Mouse (Mus musculus) thymus, postnatal 0 days (tissue): Measurements from ENCODE around the gene Adcy9. TPM values are rescaled to one million over a fixed set of nuclear protein-coding genes. Genes with fewer than 3 reads are reported as not detected.

Experiments
- DNase-seq: peaks from one replicate; pipeline ENCODE4 v3.0.0-alpha.2; 2015; ENCODE audit warnings: low spot score
- polyA plus RNA-seq: library from polyadenylated mRNA; unstranded; fragments of >200 nt; fragmentation: Nextera tagmentation; extraction: Ambion mirVana; gene quantifications from 2 replicates; pipeline ENCODE4 v1.2.1, GENCODE M21; 2015

Adcy9 gene
- 0.48 and 0.61 TPM in 2 replicates for polyA plus RNA-seq

DNA sequence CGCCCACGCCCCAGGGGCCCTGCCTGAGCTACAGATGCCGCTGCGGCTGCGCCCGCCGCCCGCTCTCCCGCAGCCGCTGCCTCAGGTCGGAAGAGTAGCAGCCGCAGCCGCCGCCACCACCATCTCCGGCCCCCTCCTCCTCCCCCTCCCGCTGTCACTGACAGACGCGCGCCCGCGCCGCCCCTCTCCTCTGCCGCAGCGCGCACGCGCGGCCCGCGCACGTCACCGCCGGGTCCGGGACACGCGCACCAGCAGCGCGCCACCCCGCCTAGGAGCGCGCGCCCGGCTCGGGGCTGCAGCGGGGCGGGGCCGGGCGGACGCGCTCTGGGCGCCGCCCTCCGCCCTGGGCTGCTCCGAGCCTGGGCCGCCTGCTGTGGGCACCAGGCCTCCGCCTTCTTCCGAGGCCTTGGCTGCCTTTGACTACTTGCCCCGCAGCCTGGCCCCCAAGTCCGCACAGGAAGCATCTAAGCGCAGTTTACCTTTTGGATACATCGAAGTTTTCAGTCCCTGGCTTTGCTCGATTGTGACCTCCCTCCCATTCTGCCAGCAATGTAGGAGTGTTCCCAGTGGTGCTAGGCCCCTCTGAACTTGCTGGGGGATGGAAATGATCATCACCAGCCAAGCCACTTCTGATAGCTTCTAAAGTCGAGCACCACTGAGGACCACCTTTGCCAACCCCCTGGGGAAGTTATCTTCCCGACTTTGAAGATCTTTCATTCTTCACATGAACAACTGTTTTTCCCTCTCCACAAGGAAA, at the start of gene Adcy9:
Gene Adcy9 (minus strand): TSS at position 201 of the 757 bp plus-strand sequence.
- DNase-seq, result peak; percentile 92

DNA sequence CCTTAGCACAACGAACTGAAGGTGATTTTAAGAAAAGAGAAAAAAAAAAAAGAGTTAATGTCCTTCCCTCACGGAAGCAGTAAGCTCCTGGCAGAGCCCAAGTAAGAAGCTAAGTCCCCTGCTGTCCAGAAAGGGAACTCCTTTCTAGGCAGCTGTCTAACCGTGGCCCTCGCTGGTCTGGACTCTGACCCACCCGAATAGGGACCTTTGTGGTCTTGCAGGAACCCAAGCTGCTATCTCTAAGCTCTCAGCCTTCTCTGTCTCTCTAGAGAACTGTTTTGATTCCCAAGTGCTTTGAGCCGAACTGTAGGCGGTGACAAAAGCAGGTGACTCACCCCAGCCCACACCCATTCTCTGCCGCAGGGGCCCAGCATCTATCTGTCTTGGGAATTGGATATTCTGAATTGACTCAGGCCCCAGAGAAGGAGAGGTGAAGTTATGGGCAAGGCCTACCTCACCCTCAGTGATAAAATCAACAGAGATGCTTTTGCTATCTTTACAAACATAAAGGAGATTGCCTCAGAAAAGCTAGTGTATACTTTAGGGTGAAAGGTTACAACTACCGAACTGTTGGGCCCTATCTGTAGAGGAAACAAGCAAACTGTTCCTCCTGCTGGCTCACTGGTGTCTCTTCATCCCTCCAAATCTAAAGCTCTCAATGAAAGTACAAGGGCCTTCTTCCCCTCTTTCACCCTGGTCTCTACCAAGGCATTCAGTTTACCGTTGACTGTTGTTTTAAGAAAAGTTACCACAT, 49.5 kb upstream of the Adcy9 start:
- DNase-seq, result no peak

DNA sequence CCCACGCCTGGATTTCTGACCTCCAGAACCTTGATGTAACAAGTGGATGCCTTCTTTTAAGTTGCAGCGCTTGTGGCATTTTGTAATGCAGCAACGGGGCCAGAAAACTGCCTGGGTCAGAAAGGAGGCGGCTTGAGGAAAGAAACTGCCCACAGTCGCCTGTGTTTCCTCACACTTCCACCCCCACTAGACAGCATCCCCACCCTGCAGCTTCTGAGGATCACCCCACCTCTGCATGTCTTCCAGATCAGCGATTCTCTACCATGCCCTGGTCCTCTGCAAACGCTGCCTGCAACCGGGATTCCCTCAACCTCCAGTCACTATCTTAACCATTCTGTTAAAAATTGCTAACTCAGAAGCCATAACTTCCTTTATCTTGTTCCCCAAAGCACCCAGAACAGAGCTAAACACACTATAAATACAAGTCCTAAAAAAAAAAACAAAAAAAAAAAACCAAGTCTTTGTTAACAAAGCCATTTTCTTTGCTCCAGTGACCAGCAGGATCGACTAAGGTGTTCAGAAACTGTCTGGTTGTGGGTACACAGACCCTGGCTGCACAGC, 44.3 kb upstream of the Adcy9 start:
- DNase-seq, result no peak

DNA sequence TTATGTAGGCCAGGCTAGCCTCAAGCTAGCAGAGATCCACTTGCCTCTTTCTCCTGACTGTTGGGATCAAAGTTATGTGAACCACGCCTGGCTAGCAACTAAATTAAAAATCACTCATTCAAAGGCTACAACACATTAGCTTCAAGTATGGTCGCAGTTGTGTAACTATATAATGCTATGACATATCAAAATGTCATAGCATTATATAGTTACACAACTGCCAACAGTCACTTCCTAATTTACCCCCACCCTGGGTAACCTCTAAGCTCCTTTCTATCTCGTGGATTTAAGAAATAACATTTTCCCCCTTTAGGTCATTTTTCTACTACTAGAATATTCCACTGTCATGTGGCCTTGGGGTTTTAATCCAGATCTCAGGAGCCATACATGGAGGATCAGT, 37.6 kb upstream of the Adcy9 start:
- DNase-seq, result no peak

DNA sequence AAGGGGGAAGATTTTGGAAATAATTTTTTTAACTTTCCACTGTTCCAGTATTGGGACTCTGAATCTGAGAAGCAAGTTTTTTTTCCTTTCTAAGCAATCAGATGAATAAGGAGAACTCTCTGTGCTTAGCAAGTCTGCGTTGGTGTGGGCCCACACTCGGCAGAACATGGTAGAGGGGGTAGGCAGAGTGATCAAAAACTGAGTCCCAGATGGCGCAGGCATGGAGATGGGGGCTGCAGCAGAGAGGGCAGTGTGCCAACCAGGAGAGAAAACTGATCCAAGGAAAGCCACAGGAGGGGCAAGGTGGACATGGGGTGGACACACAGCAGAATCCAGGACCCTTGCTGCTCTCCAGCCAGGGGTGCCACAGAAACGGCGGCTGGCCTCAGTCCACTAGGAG, 36.1 kb upstream of the Adcy9 start:
- DNase-seq, result no peak

DNA sequence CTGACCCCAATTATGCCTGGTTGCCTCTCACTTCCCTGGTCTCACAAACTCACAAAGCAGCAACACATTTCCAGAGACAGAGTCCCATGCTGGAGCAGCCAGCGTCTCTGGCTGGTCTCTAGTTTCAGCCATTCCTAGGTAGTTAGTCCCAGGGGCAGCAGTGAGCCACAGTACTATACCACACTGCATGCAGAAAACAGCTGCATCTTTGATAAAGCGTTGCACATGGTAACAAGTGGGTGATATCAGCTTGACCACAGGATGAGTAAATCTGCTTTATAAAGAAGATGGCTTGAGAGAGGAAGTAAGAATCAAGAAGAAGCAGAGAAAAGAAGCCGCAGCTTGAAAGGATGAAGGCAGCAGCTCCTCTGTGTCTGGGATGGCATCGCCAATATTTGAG, 35.4 kb upstream of the Adcy9 start:
- DNase-seq, result no peak

DNA sequence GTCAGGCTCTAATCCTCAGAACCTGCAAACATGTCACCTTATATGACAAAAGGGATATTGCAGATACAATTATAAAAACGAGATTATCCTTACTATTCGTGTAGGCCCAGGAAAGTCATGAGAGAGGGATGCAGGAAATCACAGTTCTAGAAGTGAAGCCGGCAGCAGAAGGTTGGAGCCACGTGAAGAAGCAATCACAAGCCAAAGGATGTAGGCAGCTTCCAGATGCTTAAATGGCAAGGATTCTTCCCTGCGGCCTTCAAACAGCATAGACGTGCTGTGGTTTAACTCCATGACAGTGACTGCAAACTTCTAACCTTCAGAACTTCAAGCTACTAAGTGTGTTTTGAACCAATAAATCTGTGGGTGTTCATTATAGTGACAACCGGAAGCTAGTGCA, 34.3 kb upstream of the Adcy9 start:
- DNase-seq, result no peak

DNA sequence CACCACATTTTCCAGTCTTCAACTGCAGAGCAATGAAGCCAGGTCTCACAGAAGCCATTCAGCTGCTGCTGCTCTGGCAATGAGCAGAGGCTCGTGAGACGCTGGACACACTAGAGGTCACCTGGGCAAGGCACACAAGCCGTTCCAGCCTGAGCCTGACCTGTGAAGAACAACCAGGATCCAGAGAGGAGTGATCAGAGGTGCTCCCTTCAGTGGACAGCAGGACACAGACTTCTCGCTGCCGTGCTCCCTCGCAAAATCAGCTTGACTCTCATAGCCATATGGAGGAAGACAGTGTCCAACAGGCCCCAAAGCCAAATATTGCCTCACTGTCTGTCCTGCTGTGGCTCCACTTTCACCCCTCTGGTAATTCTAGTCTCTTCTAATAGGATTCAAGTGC, 29.1 kb upstream of the Adcy9 start:
- no peak for DNase-seq

DNA sequence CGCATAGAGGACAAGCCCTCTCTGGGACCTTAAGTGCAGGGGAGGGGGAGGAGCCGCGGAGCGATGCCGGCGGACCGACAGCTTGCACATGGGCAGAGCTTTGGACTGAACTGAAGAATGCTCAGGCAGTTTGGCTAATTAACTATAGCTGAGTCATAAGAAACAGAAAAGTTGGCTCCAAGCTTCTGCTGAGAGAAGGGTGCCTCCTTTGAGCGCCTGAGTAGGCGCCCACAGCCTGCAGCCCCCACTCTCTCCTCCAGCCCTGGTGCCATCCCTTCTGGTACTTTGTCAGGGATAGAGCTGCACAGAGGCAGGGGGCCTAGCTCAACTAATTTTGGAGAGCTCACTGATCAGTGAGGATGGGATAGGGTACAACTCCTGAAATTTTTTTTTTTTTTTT, 27.9 kb upstream of the Adcy9 start:
- no peak for DNase-seq

DNA sequence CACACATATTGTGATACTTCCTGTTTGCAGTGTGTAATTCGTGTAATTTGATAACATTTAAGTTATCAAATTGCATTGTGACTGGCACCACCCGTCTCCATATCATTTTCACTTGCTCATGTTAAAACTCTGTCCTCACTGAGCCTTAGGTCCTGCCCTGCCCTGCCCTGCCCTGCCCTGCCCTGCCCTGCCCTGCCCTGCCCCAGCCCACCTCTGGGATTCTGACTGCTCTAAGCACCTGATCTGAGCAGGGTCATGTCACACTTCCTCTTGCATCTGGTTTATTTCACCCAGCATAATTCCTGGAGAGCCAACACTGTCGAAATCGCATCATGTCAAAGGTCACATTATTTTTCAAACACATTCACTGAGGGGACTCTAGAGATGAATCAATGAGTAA, 26.1 kb upstream of the Adcy9 start:
- no peak for DNase-seq

DNA sequence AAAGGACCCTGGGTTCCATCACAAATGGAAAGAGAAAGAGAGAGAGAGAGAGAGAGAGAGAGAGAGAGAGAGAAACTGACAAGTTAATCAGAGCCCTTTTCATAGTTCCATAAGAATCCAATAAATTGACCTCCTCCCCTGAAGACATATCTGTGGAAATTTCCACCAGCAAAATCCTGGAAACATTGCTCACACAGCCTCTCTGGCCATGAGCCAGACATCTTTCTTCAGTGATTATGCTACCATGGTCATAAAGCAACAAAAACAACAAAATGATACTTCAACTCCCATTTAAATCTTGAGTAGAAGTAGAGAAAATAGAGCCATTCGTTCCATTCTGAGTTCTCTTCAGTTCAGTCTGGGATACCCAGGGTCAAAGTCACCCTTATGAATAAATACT, 24.1 kb upstream of the Adcy9 start:
- DNase-seq, result no peak

DNA sequence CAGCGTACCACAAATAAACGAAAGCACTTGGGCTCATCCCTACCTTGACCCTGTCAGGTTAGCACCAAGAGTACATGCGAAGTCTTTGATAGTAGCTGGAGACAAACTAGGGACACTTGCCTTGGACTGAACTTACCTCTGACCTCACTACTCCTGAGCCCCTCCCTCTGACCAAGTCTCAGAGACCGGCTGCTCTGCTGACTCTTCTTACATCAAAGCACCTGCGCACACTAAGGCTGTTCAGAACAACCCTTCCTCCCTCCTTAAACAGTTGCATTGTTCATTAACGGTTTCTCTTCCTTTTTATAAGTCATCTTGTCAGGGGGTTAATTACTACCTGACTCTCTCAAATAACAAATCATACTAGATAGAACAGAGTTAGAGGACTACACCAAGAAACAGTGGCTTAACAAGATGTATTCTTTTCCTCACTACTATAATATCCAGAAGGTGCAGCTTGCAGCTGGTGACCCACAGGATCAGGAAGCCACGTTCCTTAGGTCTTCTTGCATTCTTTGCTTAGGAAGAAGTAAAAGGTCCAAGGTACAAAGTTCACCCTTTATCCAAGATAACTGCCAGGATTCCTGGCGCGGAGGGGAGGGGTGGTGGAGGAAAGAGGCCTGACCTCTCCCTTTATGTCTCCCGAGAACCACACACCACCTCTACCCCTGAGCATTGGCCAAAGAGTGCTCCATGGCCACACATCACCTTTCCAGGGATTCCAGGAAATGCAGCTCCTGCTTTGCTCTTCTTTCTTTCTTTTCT, 19.2 kb upstream of the Adcy9 start:
- DNase-seq, result no peak

DNA sequence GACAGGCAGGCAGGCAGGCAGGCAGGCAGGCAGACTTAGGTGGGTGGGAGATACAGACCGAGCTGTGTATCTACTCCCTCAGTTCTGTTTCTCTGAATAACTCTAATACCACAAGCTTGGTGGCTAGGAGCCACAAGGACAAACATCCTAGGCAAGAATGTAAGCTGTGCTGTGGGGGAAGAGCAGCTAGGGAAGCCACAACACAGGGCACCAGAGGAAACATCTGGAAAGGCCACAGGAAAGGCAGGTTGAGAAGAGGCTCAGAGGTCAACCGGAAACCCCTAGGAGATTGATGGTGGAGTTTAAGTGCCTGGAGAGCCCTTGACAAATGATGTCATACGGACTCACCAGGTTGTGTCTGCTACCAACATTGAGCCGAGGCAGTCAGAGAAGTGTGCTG, 16.4 kb upstream of the Adcy9 start:
- DNase-seq, result peak; percentile 51

DNA sequence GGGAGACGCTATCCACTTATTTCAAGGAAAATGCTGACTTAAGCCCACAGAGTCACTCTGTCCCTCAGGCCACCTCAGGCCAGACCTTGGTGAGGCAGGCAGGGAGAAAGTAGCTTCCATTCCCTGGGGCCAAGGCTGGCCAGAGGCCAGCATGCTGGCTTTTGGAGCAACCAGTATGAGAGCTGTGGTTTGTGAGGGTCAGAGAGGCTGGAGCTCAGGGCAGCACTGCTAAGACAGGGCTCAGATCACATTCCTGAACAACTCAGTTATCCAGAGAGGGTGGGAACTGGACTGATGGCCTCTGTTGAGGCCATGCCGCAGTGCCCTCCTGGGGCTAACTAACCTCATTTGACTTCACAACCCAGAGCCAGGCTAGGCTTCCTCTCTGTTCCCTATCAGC, 15.1 kb upstream of the Adcy9 start:
- DNase-seq, result no peak

DNA sequence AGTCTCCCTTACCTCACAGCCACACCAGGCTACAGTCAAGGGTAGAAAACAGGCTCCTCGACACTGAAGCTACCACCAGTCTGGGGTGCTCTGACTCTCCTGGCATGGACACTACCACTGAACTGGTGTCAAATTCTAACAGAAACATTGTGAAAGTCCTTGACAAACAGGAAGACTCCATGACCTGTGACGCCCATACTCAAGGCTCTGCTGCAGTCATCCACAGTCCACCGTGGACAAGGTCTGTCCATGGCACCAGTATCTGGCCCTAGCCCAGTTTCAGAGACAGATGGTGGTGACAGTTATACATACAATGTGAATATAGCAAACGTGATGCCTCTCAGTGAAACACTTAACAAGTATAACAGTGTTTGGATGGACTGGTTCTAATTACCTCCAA, 11.5 kb upstream of the Adcy9 start:
- no peak for DNase-seq

DNA sequence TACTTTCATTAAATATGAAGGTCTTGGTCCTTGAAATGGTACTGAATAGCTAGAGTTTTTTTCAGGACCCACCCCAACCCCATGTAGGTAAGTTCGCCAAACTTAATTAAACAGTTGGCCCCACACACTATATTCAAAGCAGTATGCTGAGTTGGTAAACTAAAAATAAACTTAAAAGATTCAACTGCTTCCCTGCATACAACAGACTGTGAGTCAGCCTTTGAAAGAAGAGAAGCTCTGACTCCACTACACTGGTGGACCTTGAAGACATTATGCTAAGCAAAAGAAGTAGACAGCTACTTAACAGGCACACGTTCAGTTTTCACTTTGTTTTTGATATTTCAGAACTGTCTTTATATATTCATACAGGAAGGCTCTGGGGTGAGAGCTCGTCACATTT, 10.7 kb upstream of the Adcy9 start:
- DNase-seq, result no peak

DNA sequence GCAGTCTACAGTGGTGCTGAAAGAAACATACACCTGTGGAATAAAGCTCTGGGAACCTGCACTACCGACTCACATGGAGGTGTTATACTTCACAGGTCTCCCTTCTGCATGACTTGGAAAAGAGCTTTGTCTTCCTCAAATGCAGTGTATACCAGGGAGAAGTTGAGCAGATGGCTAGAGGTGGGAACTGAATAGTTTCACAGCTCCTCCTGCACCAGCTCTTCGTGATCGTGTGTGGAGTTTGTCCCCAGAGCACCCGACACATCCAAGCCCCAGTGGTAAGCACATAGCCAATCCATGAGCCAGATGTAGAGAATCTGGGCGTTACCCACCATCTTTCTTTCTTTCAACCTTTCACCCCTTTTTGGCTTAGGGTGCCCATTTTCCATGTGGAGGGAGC, 9.9 kb upstream of the Adcy9 start:
- DNase-seq, result no peak

DNA sequence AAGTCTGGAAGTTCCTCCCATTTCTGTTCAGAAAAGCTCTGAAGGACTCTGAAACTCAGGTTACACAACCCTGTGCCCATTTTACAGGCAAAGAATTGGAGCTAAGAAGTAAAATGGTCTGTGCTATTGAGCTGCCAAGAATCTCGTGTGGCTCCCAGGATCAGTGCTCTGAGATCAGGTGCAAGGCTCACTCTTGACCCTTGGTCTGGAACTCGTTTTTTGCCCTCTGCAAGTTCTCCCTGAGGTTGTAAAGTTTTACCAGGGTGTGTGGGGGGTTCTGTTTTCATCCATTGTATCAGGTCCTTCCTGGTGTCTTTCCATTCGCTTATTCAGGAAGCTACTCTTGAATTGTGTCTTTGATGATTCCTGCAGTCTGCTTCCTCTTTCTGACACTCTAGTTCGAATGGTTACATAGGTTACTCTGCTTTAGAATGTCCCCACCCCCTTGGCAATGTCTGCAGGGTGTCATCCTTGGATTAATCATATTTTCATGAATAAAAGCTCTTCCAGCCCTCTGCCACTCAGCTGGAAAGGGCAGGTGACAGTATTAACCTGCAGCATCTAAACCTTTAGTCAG, 5.4 kb upstream of the Adcy9 start:
- DNase-seq, result no peak

DNA sequence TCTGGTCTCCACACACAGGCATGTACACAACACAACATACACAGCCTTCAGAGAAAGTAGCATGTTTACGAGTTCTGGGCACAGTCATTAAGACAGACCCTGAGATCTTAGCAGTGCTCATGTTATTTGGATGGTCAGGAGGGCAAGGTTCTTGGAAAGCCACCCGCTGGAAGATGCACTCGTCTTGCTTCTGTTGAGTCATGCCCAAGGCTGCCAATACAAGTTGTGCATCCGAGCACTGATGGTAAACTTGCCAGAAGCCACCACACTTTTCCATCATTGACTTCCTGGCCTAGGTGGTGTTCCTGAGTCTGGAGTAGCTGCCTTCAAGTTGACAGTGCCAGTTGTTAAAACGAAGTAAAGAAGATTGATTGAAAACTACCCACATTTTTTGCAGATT, 3.3 kb upstream of the Adcy9 start:
- DNase-seq, result no peak

DNA sequence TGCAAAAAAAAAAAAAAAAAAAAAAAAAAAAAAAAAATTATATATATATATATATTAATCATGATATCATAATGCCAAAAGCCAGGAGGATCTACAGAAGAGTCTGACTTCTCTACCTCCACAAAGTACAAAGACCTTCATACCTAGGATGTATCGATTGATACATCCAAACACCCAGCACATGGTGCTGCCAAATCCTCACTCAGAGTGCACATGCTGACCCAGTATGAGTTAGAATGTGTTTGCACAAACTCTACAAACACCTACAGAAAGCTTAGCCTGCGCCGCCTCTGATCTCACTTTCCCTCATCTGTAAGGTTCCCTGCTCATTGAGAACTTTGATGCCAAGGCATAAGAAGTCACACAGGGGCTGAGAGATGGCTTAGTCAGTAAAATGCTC, 2.7 kb upstream of the Adcy9 start:
- DNase-seq, result no peak

DNA sequence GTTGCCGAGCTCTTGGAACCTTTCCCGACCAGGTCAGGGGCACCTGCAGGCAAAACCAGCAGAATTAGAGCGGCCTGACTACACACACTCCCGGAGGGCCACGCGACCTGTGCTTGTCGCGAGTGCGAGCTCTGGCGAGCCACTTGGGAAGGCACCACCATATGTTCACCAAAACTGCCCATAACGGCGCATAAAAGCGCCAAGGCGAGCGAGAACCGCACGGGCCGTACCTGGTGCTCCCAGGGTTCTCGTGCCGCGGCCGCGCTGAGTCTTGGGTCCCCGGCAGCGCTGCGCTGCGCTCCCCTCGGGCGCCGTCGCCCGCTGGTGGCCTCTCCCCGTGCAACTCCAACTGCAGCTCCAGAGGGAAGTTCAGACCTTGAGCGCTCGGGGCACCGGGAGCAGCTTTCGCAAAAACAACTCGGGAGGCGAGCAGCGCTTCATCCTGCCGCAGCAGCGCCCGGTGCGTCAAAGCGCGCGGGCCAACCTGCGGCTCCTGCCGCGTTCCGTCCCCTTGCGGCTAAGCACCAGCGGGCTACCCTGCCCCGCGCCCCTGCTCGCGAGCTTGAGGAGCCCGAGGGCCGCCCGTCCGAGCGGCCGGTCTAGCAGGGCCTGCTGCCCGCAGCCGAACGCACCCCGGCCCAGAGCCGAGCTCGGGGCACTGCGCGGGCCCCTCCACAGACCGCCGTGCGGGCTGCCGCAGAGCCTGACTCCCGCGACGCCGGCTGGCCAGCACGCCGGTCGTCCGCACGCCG, 576 bp downstream of the Adcy9 start:
- peak; percentile 50 for DNase-seq
